Mouse (Mus musculus): ENCODE data around the gene Tcam1.
"Not testable (repeated sequence)": the region's sequence is repeated elsewhere in the genome, so short reads cannot be mapped to it uniquely, and the experiment has no call there.

The Tcam1 gene

GRCm38 (mm10) chr11:106276454-106276853 is at the start of gene Tcam1:
TSS of gene Tcam1 (plus strand) at chr11:106276672.
- no peak for DNase-seq (ENCODE audit: extremely low read depth, low read depth, low spot score)

DNA sequence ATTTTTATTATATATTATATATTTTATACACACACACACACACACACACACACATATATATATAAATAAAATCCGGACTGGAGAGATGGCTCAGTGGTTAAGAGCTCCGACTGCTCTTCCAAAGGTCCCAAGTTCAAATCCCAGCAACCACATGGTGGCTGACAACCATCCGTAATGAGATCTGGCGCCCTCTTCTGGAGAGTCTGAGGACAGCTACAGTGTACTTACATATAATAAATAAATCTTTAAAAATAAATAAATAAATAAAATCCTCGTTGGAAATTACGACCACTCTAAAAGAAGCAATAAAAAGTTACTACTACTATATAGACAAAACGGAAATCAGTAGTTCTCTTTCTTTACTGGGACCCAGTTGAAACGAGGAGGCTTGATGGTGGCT is 42.5 kb upstream of the Tcam1 start:
- DNase-seq (ENCODE audit: extremely low read depth, low read depth, low spot score) = not testable (repeated sequence)

DNA sequence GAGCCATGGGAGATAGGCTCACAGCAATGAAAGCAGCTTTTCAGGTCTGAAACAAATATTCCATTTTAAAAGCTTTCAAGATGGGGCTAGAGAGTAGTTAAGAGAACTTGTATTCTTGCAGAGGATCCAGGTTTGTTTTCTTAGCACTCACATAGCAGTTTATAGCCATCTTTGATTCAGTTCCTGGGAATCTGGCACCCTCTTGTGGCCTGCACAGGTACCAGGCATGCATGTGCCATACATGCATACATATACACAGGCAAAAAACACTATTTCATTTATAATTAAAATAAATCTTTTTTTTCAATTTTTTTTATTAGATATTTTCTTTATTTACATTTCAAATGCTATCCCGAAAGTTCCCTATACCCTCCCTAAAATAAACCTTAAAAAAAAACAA is 29.6 kb upstream of the Tcam1 start:
- DNase-seq (ENCODE audit: extremely low read depth, low read depth, low spot score) = no peak

GRCm38 (mm10) chr11:106249326-106249725 is 27.1 kb upstream of the Tcam1 start:
- DNase-seq (ENCODE audit: extremely low read depth, low read depth, low spot score) = no peak

GRCm38 (mm10) chr11:106254767-106255166 is 21.7 kb upstream of the Tcam1 start:
- no peak for DNase-seq (ENCODE audit: extremely low read depth, low read depth, low spot score)

DNA sequence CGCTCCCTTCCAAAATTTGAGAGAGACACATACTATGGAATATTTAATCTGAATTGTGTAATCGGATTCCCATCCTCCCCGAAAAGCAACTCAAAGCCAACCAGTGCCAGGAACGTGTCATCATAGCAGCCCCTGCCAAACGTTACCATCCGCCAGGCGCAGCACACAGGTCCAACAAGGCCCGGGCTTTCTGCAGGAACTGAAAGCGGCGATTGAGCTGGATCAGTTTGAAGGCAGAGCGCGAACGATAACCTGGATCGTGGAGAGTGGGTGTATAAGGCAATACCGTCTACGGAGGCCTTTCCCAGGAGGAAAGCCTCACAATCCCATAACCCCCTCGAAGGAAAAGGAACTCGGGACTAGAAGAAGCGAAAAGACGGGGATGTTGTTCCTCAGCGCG is 21.3 kb upstream of the Tcam1 start:
- DNase-seq (ENCODE audit: extremely low read depth, low read depth, low spot score) = no peak

DNA sequence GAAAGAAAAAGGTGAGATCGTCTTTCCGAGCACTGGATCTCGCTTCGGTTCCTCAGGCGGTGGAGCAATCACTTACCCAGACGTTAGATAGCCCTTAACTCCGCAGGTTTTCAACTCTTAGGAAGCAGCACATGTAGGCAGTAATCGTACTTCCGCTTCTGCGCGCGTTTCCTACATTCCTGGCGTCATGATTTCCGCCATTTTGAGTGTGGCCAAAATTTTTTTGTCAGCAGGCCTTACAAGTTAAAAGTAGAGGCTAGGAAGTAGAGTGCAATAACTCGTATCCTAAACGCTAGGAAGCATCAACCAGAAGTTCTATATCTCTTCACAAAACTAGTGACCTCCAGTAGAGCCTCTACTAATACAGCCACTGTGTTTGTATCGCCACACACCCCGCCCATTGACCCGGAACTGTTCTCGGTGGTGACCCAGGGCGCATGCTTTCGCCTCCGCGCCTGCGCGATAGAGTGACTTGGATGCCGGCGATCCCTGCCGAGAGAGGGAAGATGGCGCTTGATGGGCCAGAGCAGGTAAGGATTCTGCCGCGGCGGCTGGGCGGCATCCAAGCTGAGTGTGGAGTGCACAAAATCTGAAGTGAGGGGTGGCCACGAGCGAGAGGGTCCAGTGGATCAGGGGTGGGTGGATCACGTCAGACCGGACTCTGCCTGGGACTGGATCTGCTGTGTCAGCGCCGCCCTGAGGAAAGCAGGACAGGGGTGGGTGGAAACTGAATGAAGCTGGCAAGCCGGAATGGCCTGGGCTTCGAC is 20.6 kb upstream of the Tcam1 start, which contains the start of the genes Ftsj3 and Psmc5:
TSS of gene Ftsj3 (minus strand) at position 395 of the 767 bp plus-strand sequence.
TSS of gene Psmc5 (plus strand) at position 470 of the 767 bp plus-strand sequence.
- DNase-seq (ENCODE audit: extremely low read depth, low read depth, low spot score) = no peak

- DNase-seq (ENCODE audit: extremely low read depth, low read depth, low spot score) = no peak
Measured at GRCm38 (mm10) chr11:106256775-106257174, 19.7 kb upstream of the Tcam1 start.

- DNase-seq (ENCODE audit: extremely low read depth, low read depth, low spot score) = no peak
Measured at GRCm38 (mm10) chr11:106260826-106261450, 15.5 kb upstream of the Tcam1 start.

GRCm38 (mm10) chr11:106263963-106264362 is 12.5 kb upstream of the Tcam1 start:
- DNase-seq (ENCODE audit: extremely low read depth, low read depth, low spot score) = no peak

DNA sequence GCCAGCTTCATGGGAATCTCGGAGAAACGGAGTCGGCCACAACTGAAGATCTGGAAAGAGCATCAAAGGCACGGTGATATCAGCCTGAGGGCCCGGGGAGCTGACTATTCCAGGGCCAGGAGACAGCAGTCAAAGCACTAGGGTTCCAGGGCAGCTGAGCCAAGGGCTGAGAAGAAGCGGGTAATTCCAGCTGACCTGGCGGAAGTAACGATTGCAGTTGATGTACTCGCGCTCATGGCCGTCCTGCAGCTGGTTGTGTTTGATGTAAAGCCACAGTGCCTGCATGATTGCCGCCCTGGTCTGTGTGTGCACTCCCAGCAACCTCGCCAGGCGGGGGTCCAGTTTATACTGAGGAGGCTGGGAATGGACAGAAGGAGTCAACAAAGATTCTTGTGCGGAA is 11.5 kb upstream of the Tcam1 start:
- no peak for DNase-seq (ENCODE audit: extremely low read depth, low read depth, low spot score)

DNA sequence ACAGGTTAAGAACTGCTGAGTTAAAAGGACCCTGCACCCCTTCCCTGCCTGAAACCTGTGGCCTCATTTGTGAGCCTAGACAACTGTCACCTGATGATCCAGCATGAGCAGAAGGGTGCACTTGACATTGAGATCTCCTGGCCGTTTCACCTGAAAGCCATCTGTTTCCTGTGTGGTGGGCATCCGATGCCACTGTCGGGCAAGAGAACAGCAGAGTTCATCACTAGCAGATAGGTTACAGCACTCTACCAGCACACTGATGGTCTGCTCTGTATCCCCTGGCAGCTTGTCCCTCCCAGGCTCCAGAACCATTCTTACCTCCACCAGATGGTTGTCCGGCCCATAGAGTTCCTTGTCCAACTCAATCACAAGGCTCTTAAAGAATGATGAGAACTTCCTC is 10.9 kb upstream of the Tcam1 start:
- no peak for DNase-seq (ENCODE audit: extremely low read depth, low read depth, low spot score)

DNA sequence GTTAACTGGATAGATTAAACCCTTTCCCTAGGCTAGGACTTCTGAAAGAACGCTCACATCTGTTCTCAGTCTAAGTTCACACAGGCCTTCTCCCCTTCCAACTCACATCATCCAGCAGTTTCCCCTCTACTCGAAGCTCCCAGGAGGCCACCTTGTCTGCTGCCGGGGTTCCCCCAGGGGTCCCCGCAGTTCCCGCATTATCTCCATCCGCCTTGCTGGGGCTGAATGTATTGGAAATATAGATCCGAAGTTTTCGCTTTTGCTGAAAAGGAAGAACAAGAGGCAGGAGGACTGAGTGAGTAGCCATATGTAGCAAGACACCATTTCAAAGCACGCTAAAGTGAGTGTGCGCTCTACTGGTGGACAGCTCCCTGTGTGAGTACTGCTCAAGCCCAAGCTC is 10.0 kb upstream of the Tcam1 start:
- no peak for DNase-seq (ENCODE audit: extremely low read depth, low read depth, low spot score)

GRCm38 (mm10) chr11:106267311-106267852 is 9.1 kb upstream of the Tcam1 start:
- DNase-seq (ENCODE audit: extremely low read depth, low read depth, low spot score) = peak; percentile 57

DNA sequence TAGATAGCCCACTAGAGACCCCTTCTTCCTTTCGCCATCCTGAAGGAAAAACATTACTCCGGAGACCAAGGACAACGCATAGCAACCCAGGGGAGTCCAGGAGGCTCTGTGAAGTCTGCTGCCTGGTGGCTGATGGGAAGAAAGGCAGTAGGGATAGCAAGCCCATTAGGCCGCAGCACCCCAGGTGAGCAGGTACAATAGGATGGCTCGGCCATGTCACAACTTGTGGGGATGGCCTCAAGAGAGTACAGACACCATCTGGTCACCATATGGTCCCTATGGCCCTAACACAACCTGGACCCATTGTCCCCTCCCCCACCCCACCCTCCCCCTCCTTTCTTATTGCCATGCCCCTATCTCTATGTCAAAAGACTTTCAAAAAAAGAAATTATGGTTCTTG is 8.6 kb upstream of the Tcam1 start:
- DNase-seq (ENCODE audit: extremely low read depth, low read depth, low spot score) = no peak

GRCm38 (mm10) chr11:106268326-106269059 is 8.0 kb upstream of the Tcam1 start:
- DNase-seq (ENCODE audit: extremely low read depth, low read depth, low spot score) = peak; percentile 68

DNA sequence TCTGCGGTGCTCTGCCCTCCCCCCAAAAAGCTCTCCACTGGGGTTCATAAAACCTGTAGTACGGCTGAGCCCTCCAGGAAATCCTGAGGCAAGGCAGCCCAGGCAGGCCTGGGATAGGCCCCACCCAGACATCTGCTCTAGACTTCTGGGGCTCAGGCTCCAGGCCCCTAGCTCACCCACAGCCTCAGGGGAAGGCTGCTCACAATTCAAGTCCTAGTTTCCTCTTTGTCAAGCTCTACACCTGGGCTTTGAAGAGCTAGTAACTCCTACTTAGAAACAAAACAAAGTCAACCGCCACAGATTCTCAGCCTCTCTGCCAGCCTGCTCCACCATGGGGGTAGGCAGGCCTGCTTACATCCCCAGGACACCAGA is 7.4 kb upstream of the Tcam1 start:
- no peak for DNase-seq (ENCODE audit: extremely low read depth, low read depth, low spot score)

DNA sequence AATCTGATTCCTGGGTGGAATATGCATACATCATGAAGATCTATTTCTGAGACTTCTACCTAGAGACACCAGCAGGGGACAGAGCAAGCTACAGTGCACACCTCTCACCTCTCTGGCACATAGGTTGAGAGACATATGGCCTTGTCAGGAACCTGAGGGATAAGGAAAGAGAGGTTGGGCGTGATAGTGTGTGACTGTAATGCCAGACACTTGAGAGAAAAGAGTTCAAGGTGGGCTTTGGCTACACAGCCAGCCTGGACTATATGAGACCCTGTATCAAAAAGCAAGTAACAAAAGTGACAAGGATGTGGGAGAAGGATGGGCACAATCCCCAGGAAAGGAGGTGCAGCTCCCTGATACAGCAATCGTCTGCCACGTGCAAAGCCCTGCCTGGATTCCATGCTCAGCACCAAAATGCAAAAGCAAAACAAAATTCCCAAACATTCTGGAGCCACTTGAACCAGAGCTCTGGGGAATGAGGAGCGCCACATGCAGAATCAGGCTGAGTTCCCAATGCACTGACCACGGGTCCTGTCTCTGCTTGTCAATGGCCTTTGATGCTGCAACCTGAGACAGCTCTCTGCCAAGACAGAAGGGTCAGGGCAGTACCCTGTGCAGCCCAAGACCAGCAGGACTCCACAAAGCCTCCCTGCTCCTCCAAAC is 5.2 kb upstream of the Tcam1 start:
- no peak for DNase-seq (ENCODE audit: extremely low read depth, low read depth, low spot score)

DNA sequence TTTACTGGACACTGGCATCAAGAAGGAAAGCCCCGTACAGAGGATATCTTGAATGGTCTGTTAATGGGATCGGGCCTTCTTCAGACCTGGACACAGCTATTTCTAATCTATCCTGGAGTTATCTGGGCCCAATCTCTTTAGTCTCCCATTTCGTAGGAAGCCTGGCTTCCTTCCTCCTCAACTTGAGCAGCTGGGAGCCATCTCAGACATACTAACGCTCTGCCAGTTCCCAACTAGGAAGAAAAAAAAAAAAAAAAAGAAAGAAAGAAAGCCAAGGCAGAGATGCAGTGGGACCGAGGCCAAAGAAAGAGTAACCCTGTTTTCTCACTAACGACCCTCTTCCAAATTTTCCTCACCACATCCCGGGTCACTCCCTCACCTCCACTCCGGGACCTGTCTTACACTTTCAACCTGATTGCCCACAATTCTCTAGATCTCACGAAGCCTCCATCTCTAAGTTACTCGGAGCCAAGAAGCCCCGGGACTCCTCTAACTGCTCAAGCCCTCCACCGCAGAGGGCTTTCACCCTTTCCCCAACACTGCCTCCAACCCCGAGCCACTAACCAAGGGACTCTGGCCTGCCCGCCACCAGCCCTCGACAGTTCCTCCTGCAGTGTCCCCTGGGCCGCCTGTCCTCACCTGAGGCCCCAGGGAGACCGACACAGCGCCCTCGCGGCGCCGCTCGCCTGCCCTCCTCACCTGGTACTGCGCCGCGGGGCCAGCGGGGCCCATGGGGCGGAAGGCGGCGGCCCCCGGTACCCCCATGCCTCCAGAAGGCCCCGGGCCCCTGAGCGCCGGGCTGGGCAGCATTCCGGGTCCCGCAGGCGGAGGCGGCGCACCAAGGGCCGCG is 4.5 kb upstream of the Tcam1 start:
- DNase-seq (ENCODE audit: extremely low read depth, low read depth, low spot score) = no peak

DNA sequence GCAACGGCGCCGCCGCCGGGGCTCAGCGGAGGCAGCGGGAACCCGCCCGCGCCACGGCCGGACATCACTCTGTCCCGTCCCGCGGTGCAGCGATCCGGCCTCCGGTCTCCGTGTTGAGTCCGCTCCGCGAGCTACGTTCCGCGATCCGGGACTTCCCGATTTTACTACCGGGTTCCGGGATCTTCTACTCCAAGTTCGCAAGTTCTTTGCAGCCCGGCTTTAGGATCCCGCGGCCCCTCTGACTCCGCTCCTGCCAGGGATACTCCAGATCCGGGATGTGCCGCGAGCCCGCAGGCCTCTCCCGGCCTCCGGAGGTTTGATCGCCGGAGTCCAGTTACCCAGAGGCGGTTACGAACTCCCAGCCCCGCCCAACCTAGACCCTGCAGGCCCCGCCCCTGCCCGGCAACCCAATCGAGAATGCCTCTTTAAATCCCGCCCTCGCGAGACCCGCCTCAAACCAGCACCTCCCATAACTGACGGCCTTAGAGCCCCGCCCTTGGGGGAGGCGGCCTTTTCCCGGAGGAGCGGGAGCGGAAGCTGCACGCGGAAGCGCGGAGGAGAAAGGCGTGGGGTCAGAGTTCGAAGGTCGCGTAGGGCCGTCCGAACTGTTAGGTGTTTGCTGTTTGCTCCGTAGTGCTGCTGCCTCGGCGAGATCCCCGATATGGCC is 3.7 kb upstream of the Tcam1 start, which contains the start of gene Smarcd2:
TSS of gene Smarcd2 (minus strand) at position 329 of the 667 bp plus-strand sequence.
- DNase-seq (ENCODE audit: extremely low read depth, low read depth, low spot score) = peak; percentile 82
